Mouse (Mus musculus): ENCODE results near the gene Fam118a. TPM values are rescaled to one million over a fixed set of nuclear protein-coding genes. Genes with fewer than 3 reads are reported as not detected.
A peak's percentile ranks its signal among the peaks of the same experiment; 100 is the strongest.

Gene Fam118a
- polyA plus RNA-seq, 1 experiment = 21.4 TPM

GRCm38 (mm10) chr15:85043116-85043515, 14.4 kb downstream of the Fam118a start:
- 70% methylated on average over 5 of the region's 5 CpGs for WGBS
- TF ChIP-seq CTCF (IDR thresholded peaks at IDR 0.05; ENCODE audit: extremely low read depth, insufficient read length, insufficient replicate concordance, low read depth, low read length) (no peak), POLR2A (IDR thresholded peaks at IDR 0.05; ENCODE audit: low read depth, low read length) (no peak)
- Histone ChIP-seq H3K36me3 (ENCODE audit: control insufficient read depth, insufficient read depth, low read length) (peaks cover 18% of the 10 kb centered on the region), H3K4me1 (ENCODE audit: control insufficient read depth, insufficient read depth, insufficient read length, low read length) (peaks cover 6% of the 10 kb centered on the region; the same call in 1 of the 2 replicates), H3K27ac (ENCODE audit: insufficient read depth, low read depth, low read length) (peak overlapping the region; percentile 23), H3K27me3 (ENCODE audit: control insufficient read depth, insufficient read depth, low read length) (no peaks in the 10 kb centered on the region), H3K4me3 (ENCODE audit: low read depth, low read length) (no peak overlapping the region)

- H3K27ac ChIP-seq (ENCODE audit: insufficient read depth, low read depth, low read length) = no peak overlapping the region; the same call in 1 of the 2 replicates
- WGBS = 87% methylated on average over 5 of the region's 5 CpGs
- H3K27me3 ChIP-seq (ENCODE audit: control insufficient read depth, insufficient read depth, low read length) = no peaks in the 10 kb centered on the region
- H3K4me3 ChIP-seq (ENCODE audit: low read depth, low read length) = no peak overlapping the region
- peaks cover 6% of the 10 kb centered on the region; the same call in 1 of the 2 replicates for H3K4me1 ChIP-seq (ENCODE audit: control insufficient read depth, insufficient read depth, insufficient read length, low read length)
- no peak for TF ChIP-seq CTCF (IDR thresholded peaks at IDR 0.05; ENCODE audit: extremely low read depth, insufficient read length, insufficient replicate concordance, low read depth, low read length)
- TF ChIP-seq POLR2A (IDR thresholded peaks at IDR 0.05; ENCODE audit: low read depth, low read length) = no peak
- peaks cover 23% of the 10 kb centered on the region for H3K36me3 ChIP-seq (ENCODE audit: control insufficient read depth, insufficient read depth, low read length)
Observed at GRCm38 (mm10) chr15:85043761-85044160, 15.0 kb downstream of the Fam118a start.

DNA sequence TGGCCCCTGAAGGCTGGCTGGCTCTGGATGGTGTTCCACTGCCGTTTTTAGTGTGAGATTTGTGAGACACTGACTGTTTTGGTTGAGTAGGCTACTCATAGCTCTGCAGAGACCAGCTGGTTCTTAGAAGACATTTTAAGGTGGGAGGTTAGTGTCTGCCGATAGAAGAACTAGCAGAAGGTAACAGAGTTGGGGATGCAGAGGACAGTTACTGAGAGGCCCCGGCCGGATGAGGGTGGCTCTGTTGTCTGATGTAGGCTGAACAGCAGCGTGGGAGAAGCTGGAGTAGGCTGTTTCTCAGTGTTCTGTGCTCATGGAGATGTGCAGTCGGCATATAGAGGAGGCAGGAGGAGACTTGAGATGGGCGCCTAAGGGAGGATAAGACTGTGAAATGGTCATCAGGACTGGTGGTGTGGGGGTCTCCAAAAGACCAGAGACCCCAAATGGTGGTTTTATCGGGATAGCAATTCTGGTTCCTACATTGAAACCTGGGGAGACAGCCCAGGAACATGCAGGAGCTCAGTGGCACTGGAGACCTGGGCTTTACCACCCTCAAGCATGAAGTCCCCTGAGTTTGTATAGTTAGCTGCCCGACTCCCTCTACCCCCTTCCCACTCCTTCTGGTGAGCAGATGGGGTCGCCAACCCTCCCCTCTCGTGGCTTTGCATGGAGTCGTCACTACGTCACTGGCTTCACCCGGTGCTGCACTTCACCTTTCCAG, 17.6 kb downstream of the Fam118a start:
- TF ChIP-seq POLR2A (IDR thresholded peaks at IDR 0.05; ENCODE audit: low read depth, low read length) = no peak
- TF ChIP-seq CTCF (IDR thresholded peaks at IDR 0.05; ENCODE audit: extremely low read depth, insufficient read length, insufficient replicate concordance, low read depth, low read length) = no peak
- 94% methylated on average over 14 of the region's 14 CpGs for WGBS
- Histone ChIP-seq H3K27ac (ENCODE audit: insufficient read depth, low read depth, low read length) (no peak overlapping the region), H3K27me3 (ENCODE audit: control insufficient read depth, insufficient read depth, low read length) (no peaks in the 10 kb centered on the region), H3K4me3 (ENCODE audit: low read depth, low read length) (no peak overlapping the region), H3K4me1 (ENCODE audit: control insufficient read depth, insufficient read depth, insufficient read length, low read length) (peaks cover 4% of the 10 kb centered on the region; the same call in 1 of the 2 replicates), H3K36me3 (ENCODE audit: control insufficient read depth, insufficient read depth, low read length) (peaks cover 40% of the 10 kb centered on the region)

DNA sequence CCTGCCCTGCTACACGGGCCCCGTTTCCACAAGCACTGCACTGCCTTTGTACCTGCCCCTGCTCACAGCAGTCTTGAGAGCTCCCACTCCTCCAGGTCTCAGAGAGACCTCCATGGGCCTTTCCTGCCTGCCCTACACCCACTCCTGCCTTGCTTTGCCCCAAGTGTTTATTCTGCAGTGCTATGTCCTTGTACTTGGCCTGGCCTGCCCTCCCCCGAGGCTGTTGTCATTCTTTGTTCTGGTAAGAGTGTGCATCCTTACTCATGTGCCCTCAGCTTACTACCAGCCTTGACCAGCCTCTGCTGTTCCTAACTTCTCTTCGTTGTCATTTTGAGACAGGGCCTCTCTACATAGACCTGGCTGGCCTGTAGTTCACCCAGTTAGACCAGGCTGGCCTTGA, 19.1 kb downstream of the Fam118a start:
- peaks cover 52% of the 10 kb centered on the region for H3K36me3 ChIP-seq (ENCODE audit: control insufficient read depth, insufficient read depth, low read length)
- WGBS = 83% methylated on average over 4 of the region's 4 CpGs
- TF ChIP-seq POLR2A (IDR thresholded peaks at IDR 0.05; ENCODE audit: low read depth, low read length) (no peak), CTCF (IDR thresholded peaks at IDR 0.05; ENCODE audit: extremely low read depth, insufficient read length, insufficient replicate concordance, low read depth, low read length) (no peak)

DNA sequence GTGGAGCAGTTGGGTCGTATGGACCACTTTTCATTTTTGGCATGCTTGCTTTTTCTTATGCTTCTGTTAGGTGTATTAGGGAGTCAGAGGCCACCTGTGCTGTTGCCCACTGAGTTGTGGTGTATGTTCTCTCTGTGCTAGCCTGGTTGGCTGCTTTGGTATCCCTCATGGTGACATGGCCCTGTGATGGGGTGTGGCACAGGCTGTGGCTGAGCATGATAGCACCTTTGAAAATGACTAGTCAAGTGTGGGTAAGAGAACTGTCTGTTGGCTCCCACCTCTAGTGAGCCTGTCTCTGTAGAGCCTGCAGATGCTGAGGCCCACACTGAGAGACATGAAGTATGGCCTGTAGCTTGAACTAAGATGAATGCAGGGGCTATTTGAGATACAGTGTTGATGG, 21.0 kb downstream of the Fam118a start:
- Histone ChIP-seq H3K4me1 (ENCODE audit: control insufficient read depth, insufficient read depth, insufficient read length, low read length) (no peaks in the 10 kb centered on the region), H3K4me3 (ENCODE audit: low read depth, low read length) (no peak overlapping the region), H3K36me3 (ENCODE audit: control insufficient read depth, insufficient read depth, low read length) (peaks cover 61% of the 10 kb centered on the region), H3K27me3 (ENCODE audit: control insufficient read depth, insufficient read depth, low read length) (no peaks in the 10 kb centered on the region), H3K27ac (ENCODE audit: insufficient read depth, low read depth, low read length) (no peak overlapping the region)
- 87% methylated on average over 1 of the region's 1 CpGs for WGBS
- TF ChIP-seq POLR2A (IDR thresholded peaks at IDR 0.05; ENCODE audit: low read depth, low read length) (no peak), CTCF (IDR thresholded peaks at IDR 0.05; ENCODE audit: extremely low read depth, insufficient read length, insufficient replicate concordance, low read depth, low read length) (no peak)

More for the DNA sequence above, 19.1 kb downstream of the Fam118a start:
- Histone ChIP-seq H3K4me3 (ENCODE audit: low read depth, low read length) (no peak overlapping the region), H3K27me3 (ENCODE audit: control insufficient read depth, insufficient read depth, low read length) (no peaks in the 10 kb centered on the region), H3K4me1 (ENCODE audit: control insufficient read depth, insufficient read depth, insufficient read length, low read length) (peaks cover 2% of the 10 kb centered on the region; the same call in 1 of the 2 replicates), H3K27ac (ENCODE audit: insufficient read depth, low read depth, low read length) (no peak overlapping the region)

GRCm38 (mm10) chr15:85054098-85054497, 25.4 kb downstream of the Fam118a start:
- peaks cover 50% of the 10 kb centered on the region for H3K36me3 ChIP-seq (ENCODE audit: control insufficient read depth, insufficient read depth, low read length)
- WGBS = 90% methylated on average over 3 of the region's 3 CpGs
- H3K4me3 ChIP-seq (ENCODE audit: low read depth, low read length) = no peak overlapping the region
- H3K27ac ChIP-seq (ENCODE audit: insufficient read depth, low read depth, low read length) = no peak overlapping the region
- no peaks in the 10 kb centered on the region for H3K4me1 ChIP-seq (ENCODE audit: control insufficient read depth, insufficient read depth, insufficient read length, low read length)
- TF ChIP-seq POLR2A (IDR thresholded peaks at IDR 0.05; ENCODE audit: low read depth, low read length) = no peak
- TF ChIP-seq CTCF (IDR thresholded peaks at IDR 0.05; ENCODE audit: extremely low read depth, insufficient read length, insufficient replicate concordance, low read depth, low read length) = no peak
- no peaks in the 10 kb centered on the region for H3K27me3 ChIP-seq (ENCODE audit: control insufficient read depth, insufficient read depth, low read length)

DNA sequence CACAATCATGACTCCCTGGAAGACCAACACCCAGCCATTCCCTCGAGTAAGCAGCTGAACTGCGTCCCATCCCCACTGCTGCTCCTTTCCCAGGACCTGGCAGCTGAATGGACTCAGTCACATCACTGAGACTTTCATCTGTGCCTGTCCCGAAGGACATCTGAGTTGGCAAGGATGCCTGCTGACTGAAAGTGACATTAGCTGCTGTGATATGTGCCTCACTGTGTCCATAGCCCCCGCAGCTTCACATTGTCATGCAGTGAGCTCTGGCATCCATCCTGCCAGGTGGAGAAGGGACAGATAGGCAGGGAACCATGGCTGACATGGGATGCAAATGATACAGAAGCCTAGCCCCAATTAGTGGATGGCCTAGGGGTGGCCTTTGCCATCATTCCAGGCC, 26.4 kb downstream of the Fam118a start:
- Histone ChIP-seq H3K27ac (ENCODE audit: insufficient read depth, low read depth, low read length) (no peak overlapping the region), H3K27me3 (ENCODE audit: control insufficient read depth, insufficient read depth, low read length) (no peaks in the 10 kb centered on the region), H3K36me3 (ENCODE audit: control insufficient read depth, insufficient read depth, low read length) (peaks cover 49% of the 10 kb centered on the region), H3K4me1 (ENCODE audit: control insufficient read depth, insufficient read depth, insufficient read length, low read length) (no peaks in the 10 kb centered on the region), H3K4me3 (ENCODE audit: low read depth, low read length) (no peak overlapping the region)
- TF ChIP-seq POLR2A (IDR thresholded peaks at IDR 0.05; ENCODE audit: low read depth, low read length) (no peak), CTCF (IDR thresholded peaks at IDR 0.05; ENCODE audit: extremely low read depth, insufficient read length, insufficient replicate concordance, low read depth, low read length) (no peak)
- WGBS = 79% methylated on average over 4 of the region's 4 CpGs

All from small intestine, adult 2 months (tissue).